Mouse (Mus musculus): ENCODE results near the gene Chrm4. TPM values are rescaled to one million over a fixed set of nuclear protein-coding genes. Genes with fewer than 3 reads are reported as not detected.

The Chrm4 gene
- total RNA-seq, 2 experiments from 2014 or later, result 0.94 TPM; not detected in 1

- peak; percentile 42 for ATAC-seq (replicated peaks; ENCODE audit: low FRiP score, low TSS enrichment, poor library complexity, severe bottlenecking)
Measured at GRCm38 (mm10) chr2:91958701-91959457, 31.8 kb downstream of the Chrm4 start.

- no peak for ATAC-seq (replicated peaks; ENCODE audit: low FRiP score, low TSS enrichment, poor library complexity, severe bottlenecking)
Measured at GRCm38 (mm10) chr2:91959544-91960410, 32.7 kb downstream of the Chrm4 start.

GRCm38 (mm10) chr2:91960459-91960858 is 33.4 kb downstream of the Chrm4 start:
- no peak for ATAC-seq (replicated peaks; ENCODE audit: low FRiP score, low TSS enrichment, poor library complexity, severe bottlenecking)

- no peak for ATAC-seq (replicated peaks; ENCODE audit: low FRiP score, low TSS enrichment, poor library complexity, severe bottlenecking)
Measured at GRCm38 (mm10) chr2:91961901-91962761, 35.1 kb downstream of the Chrm4 start.

GRCm38 (mm10) chr2:91962864-91963401 is 35.9 kb downstream of the Chrm4 start:
- peak; percentile 11 for ATAC-seq (replicated peaks; ENCODE audit: low FRiP score, low TSS enrichment, poor library complexity, severe bottlenecking)

- peak; percentile 72 for ATAC-seq (replicated peaks; ENCODE audit: low FRiP score, low TSS enrichment, poor library complexity, severe bottlenecking)
Measured at GRCm38 (mm10) chr2:91963443-91963932, 36.4 kb downstream of the Chrm4 start.

DNA sequence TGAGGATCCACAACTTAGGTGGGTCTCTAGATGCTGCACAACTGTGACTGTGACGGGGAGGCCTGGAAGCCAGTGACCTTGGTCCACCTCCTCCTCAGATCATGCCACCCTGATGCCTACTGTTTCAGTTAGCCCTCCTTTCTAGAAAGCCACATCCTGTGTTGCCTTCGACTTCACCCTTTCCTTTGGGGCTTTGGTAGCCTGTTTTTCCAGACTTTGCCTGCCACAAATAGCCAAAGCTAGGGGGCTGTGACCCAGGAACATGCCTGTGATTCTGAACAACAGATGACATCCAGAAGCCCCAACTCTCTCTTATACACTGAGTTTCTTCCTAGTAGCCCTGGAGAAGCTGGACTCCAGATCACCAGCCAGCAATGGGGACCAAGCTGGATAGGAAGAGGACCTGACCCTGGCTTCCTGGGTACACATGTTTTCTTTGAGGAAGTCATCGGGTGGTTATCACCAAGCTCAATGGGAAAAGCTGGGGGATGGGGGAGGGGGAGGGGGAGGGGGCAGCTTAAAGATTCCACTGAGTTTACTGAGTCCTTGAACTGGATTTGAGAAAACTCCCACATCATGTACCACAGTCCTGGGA is 37.7 kb downstream of the Chrm4 start:
- ATAC-seq (replicated peaks; ENCODE audit: low FRiP score, low TSS enrichment, poor library complexity, severe bottlenecking), result no peak

DNA sequence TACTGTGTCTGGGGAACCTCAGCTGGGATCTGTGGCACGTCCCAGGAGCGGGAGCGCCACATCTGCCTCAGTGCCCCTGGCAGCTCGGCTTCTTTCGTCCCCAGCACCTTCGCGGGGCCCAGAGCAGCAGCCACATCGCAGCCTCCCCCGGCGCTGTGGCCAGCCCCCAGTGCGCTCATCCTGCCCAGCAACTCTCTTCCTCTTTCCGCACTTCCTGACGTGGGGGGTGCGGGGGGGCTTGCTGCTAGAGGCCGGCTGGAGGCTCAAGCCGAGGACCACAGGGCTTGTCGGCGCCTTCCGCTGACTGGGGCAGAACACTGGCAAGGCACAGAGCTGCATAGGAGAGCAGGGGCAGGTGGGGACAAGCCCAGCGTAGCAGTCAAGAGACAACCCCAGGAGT is 38.4 kb downstream of the Chrm4 start:
- no peak for ATAC-seq (replicated peaks; ENCODE audit: low FRiP score, low TSS enrichment, poor library complexity, severe bottlenecking)

- ATAC-seq (replicated peaks; ENCODE audit: low FRiP score, low TSS enrichment, poor library complexity, severe bottlenecking), result no peak
Measured at GRCm38 (mm10) chr2:91966367-91966766, 39.3 kb downstream of the Chrm4 start.

DNA sequence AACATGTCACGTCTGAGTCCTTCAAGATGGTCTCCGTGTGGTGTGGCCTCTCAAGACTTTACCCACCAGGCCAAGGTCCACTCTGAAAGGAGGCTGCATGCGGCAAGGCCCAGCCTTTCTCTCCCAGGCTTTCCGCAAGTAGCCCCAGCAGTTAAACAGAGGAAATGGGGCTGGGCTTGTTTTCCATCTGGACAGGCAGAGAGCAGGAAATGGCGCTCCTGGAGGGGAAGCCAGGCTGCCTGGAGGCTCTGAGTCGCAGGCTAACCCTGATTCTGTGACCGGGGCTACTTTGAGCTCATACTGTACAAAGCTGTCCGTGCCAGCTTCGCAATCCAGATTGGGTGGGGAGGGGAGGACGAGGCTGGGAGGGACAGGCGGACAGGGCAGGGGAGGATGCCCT is 40.9 kb downstream of the Chrm4 start:
- no peak for ATAC-seq (replicated peaks; ENCODE audit: low FRiP score, low TSS enrichment, poor library complexity, severe bottlenecking)

DNA sequence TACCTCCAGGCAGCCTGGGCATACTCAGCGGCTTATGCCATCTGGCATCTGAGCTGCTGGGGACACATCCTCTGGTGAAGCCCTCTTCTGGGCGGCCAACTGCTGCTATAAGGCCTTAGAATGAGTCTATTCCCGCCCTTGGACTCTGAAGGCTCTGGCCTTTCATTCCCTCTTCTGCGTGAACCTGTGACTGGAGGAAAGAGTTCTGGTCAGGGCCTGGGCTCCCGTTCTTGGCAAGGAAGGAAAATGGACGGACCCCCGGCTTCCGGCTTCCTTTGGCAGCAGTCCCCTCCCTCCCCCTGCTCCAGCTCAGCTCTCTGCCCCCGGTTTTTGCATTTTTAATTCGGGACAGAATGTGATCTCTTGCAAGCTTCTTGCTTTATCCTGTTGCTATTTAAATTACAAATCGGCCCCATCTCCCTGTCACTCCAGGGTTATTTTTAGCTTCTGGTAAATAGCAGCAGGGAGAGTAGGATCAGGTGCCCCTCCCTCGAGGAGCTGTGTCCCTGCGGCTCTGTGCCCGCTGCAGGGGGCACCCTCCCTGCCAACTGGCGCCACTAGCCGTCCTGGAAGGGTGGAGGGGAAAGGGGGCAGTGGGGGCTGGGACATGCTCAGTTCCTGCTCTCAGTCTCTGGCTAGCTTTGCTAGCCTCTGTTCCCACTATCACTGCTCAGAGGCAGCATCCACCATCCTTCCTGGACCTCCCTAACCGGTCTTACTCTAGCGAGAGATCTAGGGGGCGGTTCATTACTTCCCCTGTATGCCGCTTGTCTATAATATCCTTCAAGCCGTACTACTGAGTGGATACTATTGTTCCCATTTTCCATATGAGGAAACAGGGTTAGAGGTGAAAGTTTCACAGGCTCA is 44.4 kb downstream of the Chrm4 start:
- no peak for ATAC-seq (replicated peaks; ENCODE audit: low FRiP score, low TSS enrichment, poor library complexity, severe bottlenecking)

DNA sequence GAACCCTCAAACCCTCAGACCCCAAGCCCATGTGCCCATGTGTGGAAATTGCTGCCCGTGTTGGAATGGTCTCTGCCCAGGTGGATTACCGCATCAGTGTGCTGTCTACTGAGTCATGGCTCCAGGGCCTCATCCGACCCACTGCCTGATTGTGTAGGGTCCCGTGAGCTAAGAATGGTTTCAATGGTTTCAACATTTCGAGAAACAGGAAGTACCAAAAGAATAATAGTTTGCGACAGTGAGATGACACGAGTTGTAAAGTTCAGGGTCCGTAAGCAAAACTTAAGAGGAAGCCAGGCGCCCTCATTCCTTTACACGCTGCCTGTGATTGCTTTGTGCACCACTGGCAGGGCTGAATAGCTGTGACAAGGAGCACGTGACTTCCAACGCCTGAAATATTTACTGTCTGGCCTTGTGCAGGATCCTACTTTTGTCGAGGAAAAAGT is 45.1 kb downstream of the Chrm4 start:
- ATAC-seq (replicated peaks; ENCODE audit: low FRiP score, low TSS enrichment, poor library complexity, severe bottlenecking), result no peak

GRCm38 (mm10) chr2:91973416-91974135 is 46.5 kb downstream of the Chrm4 start:
- ATAC-seq (replicated peaks; ENCODE audit: low FRiP score, low TSS enrichment, poor library complexity, severe bottlenecking), result no peak

GRCm38 (mm10) chr2:91975581-91976541 is 48.8 kb downstream of the Chrm4 start, which contains the start of gene Dgkz:
Dgkz (minus strand) TSS chr2:91975864.
- ATAC-seq (replicated peaks; ENCODE audit: low FRiP score, low TSS enrichment, poor library complexity, severe bottlenecking), result no peak

DNA sequence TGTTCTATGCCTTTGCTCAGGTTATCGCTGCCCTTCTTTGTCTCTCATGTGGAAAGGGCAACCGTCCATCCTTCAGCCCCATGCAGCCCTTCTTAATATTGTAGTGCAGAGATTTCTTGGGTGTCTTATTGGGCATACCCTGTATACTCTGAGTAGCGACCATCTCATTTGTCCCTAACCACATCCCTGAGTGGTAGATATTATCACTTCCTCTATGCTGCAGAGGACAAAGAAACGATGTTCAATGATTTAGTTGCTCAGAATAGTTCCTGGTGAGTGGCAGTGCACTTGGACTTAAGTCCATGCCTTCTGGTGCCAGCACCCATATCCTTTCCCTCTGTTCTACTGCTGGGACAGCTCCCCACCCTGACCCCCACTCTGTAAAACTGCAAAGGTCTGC is 50.9 kb downstream of the Chrm4 start:
- ATAC-seq (replicated peaks; ENCODE audit: low FRiP score, low TSS enrichment, poor library complexity, severe bottlenecking), result no peak

Data from megakaryocyte-erythroid progenitor cell, adult 5-6 weeks (primary cell).